Mouse (Mus musculus) heart, embryonic 10.5 days (tissue): Measurements from ENCODE around the gene Mustn1. TPM values are rescaled to one million over a fixed set of nuclear protein-coding genes. Genes with fewer than 3 reads are reported as not detected.

Experiments used
- DNase-seq: peaks from one replicate; pipeline ENCODE4 v3.0.0-alpha.2; 2017; ENCODE audit warnings: low spot score
- H3K27ac ChIP-seq: fragments of 300-500 bp; sonication (generic); 2 replicates; pipeline ENCODE4 v1.5.1; 2016; ENCODE audit warnings: mild to moderate bottlenecking
- H3K27me3 ChIP-seq: fragments of 300-500 bp; sonication (generic); 2 replicates; pipeline ENCODE4 v1.6.1; 2016; ENCODE audit warnings: mild to moderate bottlenecking; ENCODE audit not compliant: poor library complexity, insufficient read depth, severe bottlenecking
- H3K36me3 ChIP-seq: fragments of 300-500 bp; sonication (generic); 2 replicates; pipeline ENCODE4 v1.6.1; 2016; ENCODE audit warnings: mild to moderate bottlenecking, moderate library complexity
- H3K4me1 ChIP-seq: fragments of 300-500 bp; sonication (generic); 2 replicates; pipeline ENCODE4 v1.6.1; 2016; ENCODE audit warnings: mild to moderate bottlenecking
- H3K4me3 ChIP-seq: fragments of 300-500 bp; sonication (generic); 2 replicates; pipeline ENCODE4 v1.5.1; 2016; ENCODE audit warnings: mild to moderate bottlenecking, moderate library complexity
- H3K9me3 ChIP-seq: fragments of 300-500 bp; sonication (generic); 2 replicates; pipeline ENCODE4 v1.6.1; 2016; ENCODE audit warnings: mild to moderate bottlenecking, moderate library complexity
- WGBS: fragments of 180-500 bp; shearing (Covaris S2); methylation state at CpG from one replicate; pipeline ENCODE4 v1.1.7; 2016; 5-methylcytosine and 5-hydroxymethylcytosine counted together
- polyA plus RNA-seq: library from polyadenylated mRNA; unstranded; fragments of >200 nt; fragmentation: Nextera tagmentation; extraction: Ambion mirVana; gene quantifications from 2 replicates; pipeline ENCODE4 v1.2.1, GENCODE M21; 2016

The Mustn1 gene
- polyA plus RNA-seq, 1 experiment from 2014 or later, result 0.90 TPM

GRCm38 (mm10) chr14:30885298-30885697 lies 6.3 kb downstream of the Mustn1 start:
- Histone ChIP-seq H3K27me3 (peaks cover 10% of the 10 kb centered on the region; the same call in 1 of the 2 replicates), H3K27ac (no peak overlapping the region), H3K9me3 (no peaks in the 10 kb centered on the region), H3K36me3 (0 out of 2 replicates have a peak, but pooled peaks cover 2% of the 10 kb centered on the region), H3K4me1 (peaks cover 19% of the 10 kb centered on the region), H3K4me3 (no peak overlapping the region)
- DNase-seq, result no peak
- WGBS, result 11% methylated on average over 3 of the region's 3 CpGs

DNA sequence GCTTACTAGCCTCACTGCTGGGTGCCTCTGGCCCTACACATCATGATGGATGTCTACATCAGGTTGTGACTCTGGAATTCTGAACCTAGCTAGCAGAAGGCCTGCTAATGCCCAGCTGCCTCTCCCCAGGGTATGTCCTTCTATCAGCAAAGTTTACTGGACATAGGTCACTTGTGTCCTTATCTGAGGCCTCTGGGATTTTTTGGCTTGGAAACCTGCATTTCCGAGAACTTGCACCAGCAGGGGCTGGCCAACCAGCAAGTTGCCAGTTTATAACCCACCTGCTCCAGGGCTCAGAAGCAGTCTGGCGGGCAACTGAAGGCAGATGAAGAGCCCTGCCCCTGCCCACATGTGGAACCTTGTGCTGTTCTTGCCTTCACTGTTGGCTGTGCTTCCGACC lies 7.2 kb downstream of the Mustn1 start, which contains the start of gene Itih4:
TSS of gene Itih4 (plus strand) at position 273 of the 400 bp plus-strand sequence.
- 68% methylated on average over 3 of the region's 3 CpGs for WGBS
- no peaks in the 10 kb centered on the region for H3K9me3 ChIP-seq
- H3K4me1 ChIP-seq, result peaks cover 15% of the 10 kb centered on the region
- no peak within 1 kb of the TSS for H3K4me3 ChIP-seq
- no peak within 1 kb of the TSS for H3K27ac ChIP-seq
- H3K36me3 ChIP-seq, result no peaks in the 10 kb centered on the region
- peaks cover 10% of the 10 kb centered on the region; the same call in 1 of the 2 replicates for H3K27me3 ChIP-seq
- no peak for DNase-seq

GRCm38 (mm10) chr14:30888271-30888732 lies 9.3 kb downstream of the Mustn1 start:
- peaks cover 9% of the 10 kb centered on the region for H3K4me1 ChIP-seq
- H3K36me3 ChIP-seq, result no peaks in the 10 kb centered on the region
- WGBS, result 10% methylated on average over 8 of the region's 9 CpGs
- H3K27me3 ChIP-seq, result peaks cover 16% of the 10 kb centered on the region; the same call in 1 of the 2 replicates
- no peak overlapping the region for H3K4me3 ChIP-seq
- peak overlapping the region; percentile 69; the same call in 1 of the 2 replicates for H3K27ac ChIP-seq
- H3K9me3 ChIP-seq, result no peaks in the 10 kb centered on the region
- DNase-seq, result no peak

GRCm38 (mm10) chr14:30899972-30900371 lies 21.0 kb downstream of the Mustn1 start:
- Histone ChIP-seq H3K27ac (no peak overlapping the region), H3K9me3 (no peaks in the 10 kb centered on the region; the same call in 1 of the 2 replicates), H3K27me3 (no peaks in the 10 kb centered on the region), H3K36me3 (no peaks in the 10 kb centered on the region), H3K4me3 (no peak overlapping the region), H3K4me1 (peaks cover 7% of the 10 kb centered on the region)
- WGBS, result 63% methylated on average over 3 of the region's 3 CpGs
- DNase-seq, result no peak

- Histone ChIP-seq H3K27me3 (no peaks in the 10 kb centered on the region), H3K27ac (no peak overlapping the region), H3K9me3 (no peaks in the 10 kb centered on the region; the same call in 1 of the 2 replicates), H3K36me3 (no peaks in the 10 kb centered on the region), H3K4me3 (no peak overlapping the region), H3K4me1 (no peaks in the 10 kb centered on the region)
- WGBS, result 84% methylated on average over 5 of the region's 5 CpGs
- no peak for DNase-seq
Measured at GRCm38 (mm10) chr14:30902628-30903027, 23.6 kb downstream of the Mustn1 start.

DNA sequence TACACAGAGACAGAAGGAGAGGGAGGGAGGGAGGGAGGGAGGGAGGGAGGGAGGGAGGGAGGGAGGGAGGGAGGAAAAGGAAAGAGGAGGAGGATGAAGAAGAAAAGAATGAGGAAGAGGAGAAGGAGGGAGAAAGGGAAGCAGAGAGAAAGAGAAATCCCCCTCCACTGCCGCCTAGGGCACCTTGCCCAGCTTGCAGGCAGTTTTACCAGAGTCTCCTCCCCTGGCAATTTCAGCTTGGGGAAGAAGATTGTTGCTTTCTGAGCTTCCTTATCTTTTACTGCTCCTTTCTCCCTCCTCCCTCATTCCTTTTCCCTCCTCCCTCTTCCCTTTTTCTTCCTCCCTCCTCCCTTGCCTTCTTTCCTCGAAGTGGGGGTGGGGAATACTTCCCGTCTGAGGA lies 24.0 kb downstream of the Mustn1 start:
- Histone ChIP-seq H3K4me3 (no peak overlapping the region), H3K36me3 (no peaks in the 10 kb centered on the region), H3K4me1 (no peaks in the 10 kb centered on the region), H3K27ac (no peak overlapping the region), H3K9me3 (no peaks in the 10 kb centered on the region; the same call in 1 of the 2 replicates), H3K27me3 (no peaks in the 10 kb centered on the region)
- DNase-seq, result no peak
- 65% methylated on average over 3 of the region's 3 CpGs for WGBS

GRCm38 (mm10) chr14:30904307-30904706 lies 25.3 kb downstream of the Mustn1 start:
- no peak for DNase-seq
- no peak overlapping the region for H3K27ac ChIP-seq
- 79% methylated on average over 8 of the region's 8 CpGs for WGBS

DNA sequence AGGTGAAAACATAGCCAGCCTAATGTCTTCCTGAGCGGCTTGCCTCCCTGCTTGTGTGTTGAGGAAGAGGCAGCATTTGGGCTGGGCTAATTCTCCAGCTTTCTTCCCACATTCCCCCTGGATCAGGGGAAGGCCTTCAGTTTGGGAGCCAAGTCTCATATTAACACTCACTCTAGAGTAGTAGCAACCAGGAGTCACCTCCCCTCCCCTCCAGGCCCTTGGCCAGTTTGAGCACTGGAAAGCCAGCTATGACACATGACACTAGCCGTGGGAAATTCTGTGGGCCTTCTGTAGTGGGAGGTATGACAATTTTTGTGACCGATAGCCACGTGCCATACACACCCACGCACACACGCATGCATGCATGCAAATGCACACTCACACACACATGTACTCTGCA lies 27.0 kb downstream of the Mustn1 start:
- Histone ChIP-seq H3K27ac (no peak overlapping the region), H3K36me3 (no peaks in the 10 kb centered on the region), H3K4me3 (no peak overlapping the region), H3K9me3 (no peaks in the 10 kb centered on the region), H3K27me3 (no peaks in the 10 kb centered on the region), H3K4me1 (no peaks in the 10 kb centered on the region)
- 88% methylated on average over 6 of the region's 6 CpGs for WGBS
- DNase-seq, result no peak

More at GRCm38 (mm10) chr14:30904307-30904706, 25.3 kb downstream of the Mustn1 start:
- H3K36me3 ChIP-seq, result no peaks in the 10 kb centered on the region
- no peaks in the 10 kb centered on the region; the same call in 1 of the 2 replicates for H3K9me3 ChIP-seq
- no peaks in the 10 kb centered on the region for H3K27me3 ChIP-seq
- H3K4me1 ChIP-seq, result no peaks in the 10 kb centered on the region
- no peak overlapping the region for H3K4me3 ChIP-seq

DNA sequence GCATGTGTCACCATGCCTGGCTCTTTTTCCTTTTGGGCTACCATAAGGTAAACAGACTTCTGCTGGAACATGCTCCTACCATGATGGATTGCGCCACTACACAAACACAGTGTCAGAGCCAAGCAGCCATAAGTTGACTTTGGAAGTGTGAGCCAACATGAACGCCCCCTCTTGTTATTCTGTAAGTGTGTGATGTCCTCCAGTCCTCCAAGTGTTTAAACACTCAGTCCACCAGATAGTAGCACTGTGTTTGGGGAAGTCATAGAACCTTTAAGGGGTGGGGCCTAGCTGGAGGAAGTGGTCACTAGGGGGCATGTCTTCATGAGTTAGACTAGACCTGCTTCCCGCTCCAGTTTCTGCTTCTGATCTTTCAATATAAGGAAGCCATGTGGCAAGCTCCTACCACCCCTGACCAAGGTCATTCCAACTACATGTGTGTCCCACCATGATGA lies 28.8 kb downstream of the Mustn1 start:
- no peak overlapping the region for H3K4me3 ChIP-seq
- H3K27me3 ChIP-seq, result no peaks in the 10 kb centered on the region
- no peak overlapping the region for H3K27ac ChIP-seq
- 79% methylated on average over 3 of the region's 3 CpGs for WGBS
- no peaks in the 10 kb centered on the region for H3K9me3 ChIP-seq
- H3K36me3 ChIP-seq, result no peaks in the 10 kb centered on the region
- no peak for DNase-seq
- no peaks in the 10 kb centered on the region for H3K4me1 ChIP-seq

GRCm38 (mm10) chr14:30911141-30911540 lies 32.1 kb downstream of the Mustn1 start:
- Histone ChIP-seq H3K4me1 (no peaks in the 10 kb centered on the region), H3K4me3 (no peak overlapping the region), H3K27me3 (no peaks in the 10 kb centered on the region; the same call in 1 of the 2 replicates), H3K27ac (no peak overlapping the region), H3K9me3 (no peaks in the 10 kb centered on the region), H3K36me3 (no peaks in the 10 kb centered on the region)
- DNase-seq, result no peak
- 89% methylated on average over 8 of the region's 8 CpGs for WGBS

GRCm38 (mm10) chr14:30912641-30913040 lies 33.6 kb downstream of the Mustn1 start:
- Histone ChIP-seq H3K4me3 (no peak overlapping the region), H3K27me3 (no peaks in the 10 kb centered on the region; the same call in 1 of the 2 replicates), H3K36me3 (no peaks in the 10 kb centered on the region), H3K27ac (no peak overlapping the region), H3K9me3 (no peaks in the 10 kb centered on the region), H3K4me1 (no peaks in the 10 kb centered on the region)
- WGBS, result 76% methylated on average over 8 of the region's 8 CpGs
- DNase-seq, result no peak

DNA sequence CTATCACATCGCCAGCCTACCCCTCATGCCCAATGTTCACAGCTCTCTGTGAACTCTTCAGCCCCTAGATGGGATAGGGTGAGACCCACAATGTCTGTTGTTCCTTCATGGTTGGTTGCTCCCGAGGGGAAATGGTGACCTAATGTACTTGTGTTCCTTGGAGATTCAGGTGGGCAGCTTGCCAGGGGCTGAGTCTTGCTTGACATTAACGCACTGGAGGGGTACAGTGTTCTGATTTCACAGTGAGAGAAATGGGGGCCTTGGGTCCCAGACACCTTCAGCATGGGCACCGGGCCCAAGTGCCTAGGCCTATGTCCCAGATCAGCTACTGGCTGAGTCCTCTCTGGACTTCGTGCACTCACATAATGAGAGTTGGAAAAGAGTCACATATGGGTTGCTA lies 34.4 kb downstream of the Mustn1 start:
- Histone ChIP-seq H3K36me3 (no peaks in the 10 kb centered on the region), H3K27ac (no peak overlapping the region), H3K4me1 (no peaks in the 10 kb centered on the region), H3K27me3 (no peaks in the 10 kb centered on the region; the same call in 1 of the 2 replicates), H3K4me3 (no peak overlapping the region), H3K9me3 (no peaks in the 10 kb centered on the region)
- WGBS, result 89% methylated on average over 5 of the region's 5 CpGs
- no peak for DNase-seq

GRCm38 (mm10) chr14:30916516-30916915 lies 37.5 kb downstream of the Mustn1 start:
- Histone ChIP-seq H3K27ac (no peak overlapping the region), H3K4me1 (no peaks in the 10 kb centered on the region), H3K4me3 (no peak overlapping the region), H3K36me3 (no peaks in the 10 kb centered on the region), H3K27me3 (no peaks in the 10 kb centered on the region; the same call in 1 of the 2 replicates), H3K9me3 (no peaks in the 10 kb centered on the region)
- no peak for DNase-seq
- 84% methylated on average over 1 of the region's 1 CpGs for WGBS
